Mouse (Mus musculus) heart, adult 2 months (tissue): ENCODE measurements at regions not wholly inside any gene's neighbourhood (a gene's known extent, or its start where the extent isn't known, plus 50 kb on each side); places are given as distances from the start of the nearest gene placed in this dataset.

Experiments
- CTCF ChIP-seq: fragments of 200-600 bp; IDR thresholded peaks from 2 replicates; pipeline ENCODE4 v1.8.1; 2022; ENCODE audit warnings: antibody characterized with exemption, mild to moderate bottlenecking, moderate library complexity
- EP300 ChIP-seq: fragments of 200-500 bp; IDR thresholded peaks from 2 replicates; pipeline ENCODE4 v1.6.1; 2011; ENCODE audit warnings: low read depth, low read length, control low read depth; ENCODE audit not compliant: insufficient read depth
- POLR2A ChIP-seq: fragments of 200-500 bp; IDR thresholded peaks from 2 replicates; pipeline ENCODE4 v1.6.1; 2011; ENCODE audit warnings: mild to moderate bottlenecking, low read depth, low read length, control low read depth; ENCODE audit not compliant: insufficient read depth

GRCm38 (mm10) chr15:5510056-5510455, 266.1 kb upstream of the Ptger4 start:
- TF ChIP-seq CTCF (no peak), POLR2A (no peak), EP300 (no peak)
